Mouse (Mus musculus) testis, adult 2 months (tissue): ENCODE results near the gene Nabp2.

Experiments
- CTCF ChIP-seq: fragments of 200-500 bp; IDR thresholded peaks from 2 replicates; pipeline ENCODE4 v1.5.1; 2012; ENCODE audit warnings: low read depth, mild to moderate bottlenecking, inconsistent platforms, low read length, moderate library complexity; ENCODE audit not compliant: control insufficient read depth, insufficient read depth, insufficient replicate concordance
- POLR2A ChIP-seq: fragments of 200-500 bp; IDR thresholded peaks from 2 replicates; pipeline ENCODE4 v1.6.1; 2012; ENCODE audit warnings: low read depth, mild to moderate bottlenecking, inconsistent platforms, low read length, moderate library complexity; ENCODE audit not compliant: control insufficient read depth

DNA sequence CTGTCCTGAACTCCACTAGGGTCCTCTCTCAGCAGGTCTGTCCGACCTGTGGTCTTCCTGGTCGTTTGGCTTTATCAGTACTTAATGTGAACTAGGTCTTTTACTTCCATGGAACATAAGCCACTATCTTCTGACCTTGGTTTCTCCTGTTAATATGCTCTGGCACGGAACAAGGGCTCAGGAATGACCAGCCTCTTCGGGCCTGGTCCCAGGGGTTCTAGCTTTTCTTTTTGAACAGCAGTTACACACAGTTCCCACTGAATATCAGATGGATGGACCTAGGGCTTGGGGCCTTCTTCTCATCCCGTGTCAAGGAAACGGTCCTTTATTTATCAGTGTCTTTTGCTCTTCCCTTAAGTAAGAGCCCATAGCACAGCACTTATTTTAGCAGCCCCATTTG, 49.5 kb downstream of the Nabp2 start:
- TF ChIP-seq POLR2A (no peak), CTCF (no peak)
